Mouse (Mus musculus) layer of hippocampus, adult 2 months (tissue): ENCODE results near the gene Slc7a1. TPM values are rescaled to one million over a fixed set of nuclear protein-coding genes. Genes with fewer than 3 reads are reported as not detected.
A peak's percentile ranks its signal among the peaks of the same experiment; 100 is the strongest.

ENCODE experiments used
- DNase-seq, 2 experiments: peaks; one replicate each; pipeline ENCODE4 v3.0.0; 2022; ENCODE audit warnings: low spot score in 2 of 2
- H3K27ac ChIP-seq: fragments of 200-600 bp; 2 replicates; pipeline ENCODE4 v1.8.1; 2022
- H3K4me3 ChIP-seq: fragments of 200-600 bp; 2 replicates; pipeline ENCODE4 v1.8.1; 2022; ENCODE audit warnings: mild to moderate bottlenecking
- CTCF ChIP-seq: fragments of 200-600 bp; conservative IDR thresholded peaks from 2 replicates; pipeline ENCODE4 v1.8.1; 2022; ENCODE audit warnings: antibody characterized with exemption, mild to moderate bottlenecking, moderate library complexity
- long read RNA-seq, 2 experiments: library from polyadenylated mRNA; stranded (forward); transcript quantifications; one replicate each; pipeline ENCODE4 v2.0.0; 2021; ENCODE audit warnings: borderline mapping rate in 2 of 2
- total RNA-seq, 2 experiments: library from RNA; stranded (reverse); gene quantifications; 2 replicates each; pipeline ENCODE4 v1.2.3; 2021

Gene Slc7a1
- 10 to 100 TPM; 24.4 to 25.9 TPM for total RNA-seq
- long read RNA-seq, experiment 1, partial matches to known transcripts: 0 of 5 reads
- long read RNA-seq, experiment 1, other reads (novel, unspliced or antisense): 5 of 5 reads
- long read RNA-seq, experiment 2, partial matches to known transcripts: 0 of 9 reads
- long read RNA-seq, experiment 2, other reads (novel, unspliced or antisense): 9 of 9 reads

DNA sequence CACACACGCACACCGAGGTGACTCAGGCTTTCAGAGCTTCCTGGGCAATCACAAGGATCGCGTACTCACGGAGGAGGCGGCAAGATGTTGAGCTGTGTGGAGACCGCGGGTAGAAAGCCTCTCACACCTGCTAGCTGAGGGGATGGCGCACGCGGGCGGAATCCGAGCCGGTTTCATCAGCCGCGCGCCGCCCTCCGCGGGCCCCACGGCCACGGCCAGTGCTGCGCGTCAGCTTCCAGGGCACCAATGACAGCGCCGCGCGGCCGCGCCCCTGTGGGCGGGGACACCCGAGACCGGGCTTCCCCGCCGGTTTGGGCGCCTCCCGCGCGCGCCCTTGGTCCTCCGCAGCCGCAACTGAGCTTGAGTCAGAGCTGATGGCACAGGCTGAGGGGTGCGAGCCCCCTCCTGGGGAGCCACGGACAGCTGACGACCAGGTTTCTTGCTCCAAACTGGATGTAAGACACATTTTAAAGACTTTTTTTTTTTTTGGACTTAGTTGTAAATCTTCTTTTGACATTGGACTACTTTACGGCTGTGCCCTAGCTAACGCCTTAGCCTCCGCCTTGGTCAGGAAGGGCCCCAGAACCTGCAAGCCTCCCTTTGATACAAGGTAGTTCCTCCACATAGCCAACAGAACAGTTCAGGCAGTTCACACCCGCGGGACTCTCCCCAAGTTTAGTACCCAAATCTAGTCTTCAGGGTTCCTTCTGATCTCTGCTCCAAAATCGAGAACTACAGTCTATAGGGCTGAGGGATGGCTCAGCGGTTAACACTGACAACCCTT, at the start of gene Slc7a1:
Gene Slc7a1 (minus strand): TSS at position 245 of the 784 bp plus-strand sequence.
- DNase-seq: peak; percentile 82 to 83
- TF ChIP-seq CTCF: no peak
- peak within 1 kb of the TSS; percentile 89 for H3K4me3 ChIP-seq
- H3K27ac ChIP-seq: peak within 1 kb of the TSS; percentile 83

- DNase-seq: no peak
- Histone ChIP-seq H3K4me3 (no peak overlapping the region), H3K27ac (no peak overlapping the region)
- peak; percentile 53 for TF ChIP-seq CTCF
Observed at GRCm38 (mm10) chr5:148444974-148445373, 45.3 kb upstream of the Slc7a1 start.

GRCm38 (mm10) chr5:148443734-148444133, 44.0 kb upstream of the Slc7a1 start:
- TF ChIP-seq CTCF: no peak
- Histone ChIP-seq H3K4me3 (no peak overlapping the region), H3K27ac (no peak overlapping the region)
- DNase-seq: no peak

- no peak for TF ChIP-seq CTCF
- no peak overlapping the region for H3K4me3 ChIP-seq
- no peak for DNase-seq
Observed at GRCm38 (mm10) chr5:148435660-148436059, 36.0 kb upstream of the Slc7a1 start.

DNA sequence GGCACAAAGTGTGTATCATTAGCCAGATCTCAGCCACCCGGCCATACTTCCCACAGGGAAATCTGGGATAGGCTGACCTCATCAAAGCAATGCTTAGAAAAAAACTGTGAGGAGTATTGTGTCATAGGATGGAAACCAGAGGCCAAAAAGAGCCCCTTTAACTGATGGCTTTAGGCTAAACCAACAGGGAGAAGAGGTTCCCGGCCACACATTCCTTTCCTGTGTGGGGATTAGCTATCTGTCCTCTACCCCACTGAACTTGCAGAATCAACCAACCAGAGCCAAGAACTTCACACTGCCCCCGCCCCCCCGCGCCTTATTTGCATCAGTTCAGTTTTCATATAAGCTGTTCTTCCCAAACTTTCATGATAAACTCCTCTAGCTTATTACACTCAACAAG, 32.4 kb upstream of the Slc7a1 start:
- no peak overlapping the region for H3K4me3 ChIP-seq
- no peak for TF ChIP-seq CTCF
- no peak for DNase-seq
- no peak overlapping the region for H3K27ac ChIP-seq

More at GRCm38 (mm10) chr5:148435660-148436059, 36.0 kb upstream of the Slc7a1 start:
- no peak overlapping the region for H3K27ac ChIP-seq

- no peak for TF ChIP-seq CTCF
- H3K27ac ChIP-seq: no peak overlapping the region
- no peak overlapping the region for H3K4me3 ChIP-seq
- no peak for DNase-seq
Observed at GRCm38 (mm10) chr5:148428846-148429245, 29.1 kb upstream of the Slc7a1 start.

- Histone ChIP-seq H3K27ac (no peak overlapping the region), H3K4me3 (no peak overlapping the region)
- TF ChIP-seq CTCF: no peak
- DNase-seq: no peak
Observed at GRCm38 (mm10) chr5:148425136-148425535, 25.4 kb upstream of the Slc7a1 start.

GRCm38 (mm10) chr5:148421326-148421725, 21.6 kb upstream of the Slc7a1 start:
- no peak for TF ChIP-seq CTCF
- Histone ChIP-seq H3K4me3 (no peak overlapping the region), H3K27ac (no peak overlapping the region)
- no peak for DNase-seq

DNA sequence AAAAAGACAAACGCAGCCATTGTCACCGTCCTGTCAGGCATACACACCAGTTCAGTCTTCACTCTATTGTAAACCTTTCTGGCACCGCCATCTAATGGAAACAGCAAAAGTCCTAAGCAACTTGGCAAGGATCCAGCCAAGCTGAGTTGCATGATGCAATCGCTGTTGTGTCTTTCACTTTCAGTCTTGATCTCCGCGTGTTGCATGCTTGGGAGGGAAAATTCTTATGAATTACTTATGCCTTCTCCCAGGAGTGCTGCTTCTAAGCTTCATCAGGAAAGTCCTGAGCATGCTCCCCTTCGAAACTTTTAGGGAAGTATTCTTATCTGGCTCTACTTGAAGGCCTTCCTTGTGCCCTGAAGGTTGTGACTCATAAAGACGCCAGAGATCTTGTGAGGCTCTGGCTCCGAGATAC, 19.4 kb upstream of the Slc7a1 start:
- peak overlapping the region; percentile 26; the same call in 1 of the 2 replicates for H3K4me3 ChIP-seq
- no peak for TF ChIP-seq CTCF
- DNase-seq: no peak
- no peak overlapping the region for H3K27ac ChIP-seq

- DNase-seq: no peak
- no peak overlapping the region for H3K27ac ChIP-seq
- H3K4me3 ChIP-seq: no peak overlapping the region
- no peak for TF ChIP-seq CTCF
Observed at GRCm38 (mm10) chr5:148418436-148418835, 18.7 kb upstream of the Slc7a1 start.

GRCm38 (mm10) chr5:148417756-148418155, 18.1 kb upstream of the Slc7a1 start:
- no peak for DNase-seq
- Histone ChIP-seq H3K4me3 (no peak overlapping the region), H3K27ac (no peak overlapping the region)
- TF ChIP-seq CTCF: peak; percentile 43

DNA sequence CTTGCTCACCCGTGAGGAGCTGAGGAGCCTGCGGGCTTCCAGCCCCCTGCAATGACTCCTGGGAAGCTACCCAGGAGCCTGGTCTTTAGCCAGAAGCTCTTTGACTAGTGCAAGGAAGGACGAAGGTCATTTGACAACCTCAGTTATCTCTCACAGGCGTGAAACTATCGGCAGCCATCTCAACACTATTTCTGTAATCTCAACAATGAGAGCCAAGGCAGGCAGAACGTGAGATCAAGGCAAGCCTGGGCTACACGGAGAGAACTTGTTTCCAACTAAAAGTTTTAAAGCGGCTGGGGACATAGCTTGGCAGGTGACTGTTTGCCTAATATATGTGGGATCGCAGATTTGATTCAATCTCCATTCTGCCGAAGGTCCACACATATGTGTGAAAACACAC, 16.8 kb upstream of the Slc7a1 start:
- TF ChIP-seq CTCF: no peak
- Histone ChIP-seq H3K27ac (no peak overlapping the region), H3K4me3 (no peak overlapping the region)
- no peak for DNase-seq

- Histone ChIP-seq H3K27ac (no peak overlapping the region), H3K4me3 (no peak overlapping the region)
- no peak for TF ChIP-seq CTCF
- DNase-seq: no peak
Observed at GRCm38 (mm10) chr5:148414233-148414632, 14.5 kb upstream of the Slc7a1 start.

DNA sequence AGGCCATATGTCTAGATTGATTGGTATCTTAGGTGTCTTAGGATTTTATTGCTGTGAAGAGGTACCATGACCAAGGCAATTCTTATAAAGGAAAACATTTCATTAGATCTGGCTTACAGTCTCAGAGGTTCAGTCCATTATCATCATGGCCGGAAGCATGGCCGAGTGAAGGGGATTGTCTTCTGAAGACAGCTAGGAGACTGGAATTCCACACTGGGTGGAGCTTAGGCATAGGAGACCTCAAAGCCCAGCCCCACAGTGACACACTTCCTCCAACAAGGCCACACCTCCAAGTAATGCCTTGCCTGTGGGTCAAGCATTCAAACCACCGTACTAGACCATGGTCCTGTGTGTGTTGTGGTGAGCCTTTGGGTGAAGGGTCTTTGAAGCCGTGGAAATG, 12.8 kb upstream of the Slc7a1 start:
- no peak for TF ChIP-seq CTCF
- no peak for DNase-seq
- Histone ChIP-seq H3K27ac (no peak overlapping the region), H3K4me3 (no peak overlapping the region)
